In genomic region chr13:33995197-33995596, GRCm38 (mm10) we compare ENCODE assay signal across 8 mouse cellular contexts. TPM values are rescaled to one million over a fixed set of nuclear protein-coding genes. Genes with fewer than 3 reads are reported as not detected.
DNase-seq lines count a peak whose midpoint lies in the region; ATAC-seq and TF ChIP-seq lines count a peak whose summit lies in the region.

No protein-coding gene starts in this region.

- H3K27ac ChIP-seq in intestine, postnatal 0 days (ENCODE audit: low read depth, low read length), result no peak overlapping the region
- H3K27ac ChIP-seq in midbrain, postnatal 0 days (ENCODE audit: low read depth, low read length), result no peak overlapping the region

- H3K4me2 ChIP-seq in intestine, postnatal 0 days (replicated peaks; ENCODE audit: low read depth), result no peak overlapping the region
- no peak overlapping the region for H3K4me2 ChIP-seq in midbrain, postnatal 0 days (ENCODE audit: low read depth, low read length, poor library complexity, severe bottlenecking)

- intact Hi-C loops in left cerebral cortex, postnatal 36 days (cut with DNase I), result no loop called here

- WGBS in intestine, postnatal 0 days, result 13% methylated on average over 1 of the region's 1 CpGs
- WGBS in midbrain, postnatal 0 days, result 29% methylated on average over 1 of the region's 1 CpGs

- H3K27me3 ChIP-seq in intestine, postnatal 0 days (replicated peaks; ENCODE audit: control insufficient read depth, insufficient read depth, low read length), result no peaks in the 10 kb centered on the region
- H3K27me3 ChIP-seq in midbrain, postnatal 0 days (ENCODE audit: insufficient read depth, low read length), result no peaks in the 10 kb centered on the region
- no peaks in the 10 kb centered on the region for H3K27me3 ChIP-seq in splenic B cell, adult 2 months (ENCODE audit: control insufficient read depth, insufficient read depth, low read length, poor library complexity, severe bottlenecking)

- peak; percentile 94 for TF ChIP-seq CTCF in intestine, postnatal 0 days (IDR thresholded peaks at IDR 0.05; ENCODE audit: low read depth)
- TF ChIP-seq CTCF in midbrain, postnatal 0 days (IDR thresholded peaks at IDR 0.05), result peak; percentile 96

- ATAC-seq in intestine, postnatal 0 days, result peak; percentile 31; the same call in 1 of the 2 replicates
- peak; percentile 47; the same call in 1 of the 2 replicates for ATAC-seq in midbrain, postnatal 0 days (ENCODE audit: low FRiP score)

- H3K4me1 ChIP-seq in intestine, postnatal 0 days (replicated peaks; ENCODE audit: control insufficient read depth, insufficient read depth, low read length), result no peaks in the 10 kb centered on the region
- H3K4me1 ChIP-seq in midbrain, postnatal 0 days (ENCODE audit: insufficient read depth, low read length), result no peaks in the 10 kb centered on the region

- no peaks in the 10 kb centered on the region for H3K9me3 ChIP-seq in intestine, postnatal 0 days (ENCODE audit: control insufficient read depth)
- H3K9me3 ChIP-seq in midbrain, postnatal 0 days (ENCODE audit: low read length), result no peaks in the 10 kb centered on the region

- H3K4me3 ChIP-seq in intestine, postnatal 0 days (ENCODE audit: low read depth, low read length), result no peak overlapping the region
- H3K4me3 ChIP-seq in midbrain, postnatal 0 days (ENCODE audit: low read depth, low read length), result no peak overlapping the region

- H3K36me3 ChIP-seq in intestine, postnatal 0 days (ENCODE audit: control insufficient read depth, insufficient read depth), result no peaks in the 10 kb centered on the region
- H3K36me3 ChIP-seq in midbrain, postnatal 0 days (ENCODE audit: insufficient read depth, low read length), result no peaks in the 10 kb centered on the region
- 0 out of 2 replicates have a peak, but pooled peaks cover 2% of the 10 kb centered on the region for H3K36me3 ChIP-seq in splenic B cell, adult 2 months (ENCODE audit: control insufficient read depth, insufficient read depth, low read length, poor library complexity, severe bottlenecking)

- DNase-seq in urinary bladder, adult 18-20 months (ENCODE audit: low spot score in 2 of 2), result peak; percentile 39 to 53
- no peak for DNase-seq in urinary bladder, postnatal 10 days (ENCODE audit: low spot score)
- DNase-seq in cerebellum, postnatal 14 days, result peak; percentile 77 to 80
- peak; percentile 79 for DNase-seq in gastrocnemius, adult 18-20 months (ENCODE audit: low spot score)
- peak; percentile 23 to 67 for DNase-seq in left cerebral cortex, postnatal 36 days (ENCODE audit: low spot score in 2 of 2)
- peak; percentile 83 for DNase-seq in midbrain, postnatal 0 days (ENCODE audit: low spot score)
- peak; percentile 84 for DNase-seq in splenic B cell, adult 2 months (ENCODE audit: low read depth, low spot score)

- H3K9ac ChIP-seq in intestine, postnatal 0 days (ENCODE audit: low read depth, low read length), result no peak overlapping the region
- H3K9ac ChIP-seq in midbrain, postnatal 0 days (replicated peaks; ENCODE audit: low read length, poor library complexity, severe bottlenecking), result no peak overlapping the region

RNA-seq across cellular contexts. Expression of gene Ripk1, which starts 7.0 kb away (rescaled TPM):
- total RNA-seq in gastrocnemius, adult 18-20 months (2021), result 1 to 10 TPM; 2.7 to 3.2 TPM
- 25.0 and 27.7 TPM in 2 replicates for polyA plus RNA-seq in intestine, postnatal 0 days (2015; fragmentation: Nextera tagmentation; extraction: Ambion mirVana)
- total RNA-seq in left cerebral cortex, postnatal 36 days (2021), result 1 to 10 TPM; 5.6 to 5.8 TPM
- total RNA-seq in midbrain, postnatal 0 days (2014; rRNA removed), result 7.4 and 10.4 TPM in 2 replicates
- polyA plus RNA-seq in midbrain, postnatal 0 days (2015; fragmentation: Nextera tagmentation; extraction: Ambion mirVana), result 3.2 and 3.7 TPM in 2 replicates

RNA-seq across cellular contexts. Expression of gene Serpinb6a, which starts 7.4 kb away (rescaled TPM):
- 100 to 1,000 TPM; 167 to 256 TPM for total RNA-seq in gastrocnemius, adult 18-20 months (2021)
- polyA plus RNA-seq in intestine, postnatal 0 days (2015; fragmentation: Nextera tagmentation; extraction: Ambion mirVana), result 364 and 373 TPM in 2 replicates
- 10 to 100 TPM; 34.8 to 38.9 TPM for total RNA-seq in left cerebral cortex, postnatal 36 days (2021)
- total RNA-seq in midbrain, postnatal 0 days (2014; rRNA removed), result 49.7 and 58.5 TPM in 2 replicates
- 38.7 and 38.8 TPM in 2 replicates for polyA plus RNA-seq in midbrain, postnatal 0 days (2015; fragmentation: Nextera tagmentation; extraction: Ambion mirVana)

RNA-seq across cellular contexts. Expression of gene Nqo2, which starts 30.7 kb away (rescaled TPM):
- 10 to 100 TPM; 13.2 to 17.2 TPM for total RNA-seq in gastrocnemius, adult 18-20 months (2021)
- polyA plus RNA-seq in intestine, postnatal 0 days (2015; fragmentation: Nextera tagmentation; extraction: Ambion mirVana), result 27.5 and 28.0 TPM in 2 replicates
- total RNA-seq in left cerebral cortex, postnatal 36 days (2021), result 1 to 10 TPM; 5.7 to 8.4 TPM
- 5.9 and 9.8 TPM in 2 replicates for total RNA-seq in midbrain, postnatal 0 days (2014; rRNA removed)
- polyA plus RNA-seq in midbrain, postnatal 0 days (2015; fragmentation: Nextera tagmentation; extraction: Ambion mirVana), result 5.7 and 7.3 TPM in 2 replicates

RNA-seq across cellular contexts. Expression of gene Bphl, which starts 42.2 kb away (rescaled TPM):
- 10 to 100 TPM; 23.7 to 25.8 TPM for total RNA-seq in gastrocnemius, adult 18-20 months (2021)
- 51.5 and 58.2 TPM in 2 replicates for polyA plus RNA-seq in intestine, postnatal 0 days (2015; fragmentation: Nextera tagmentation; extraction: Ambion mirVana)
- total RNA-seq in left cerebral cortex, postnatal 36 days (2021), result 10 to 100 TPM; 39.7 to 40.5 TPM
- 37.0 and 42.7 TPM in 2 replicates for total RNA-seq in midbrain, postnatal 0 days (2014; rRNA removed)
- polyA plus RNA-seq in midbrain, postnatal 0 days (2015; fragmentation: Nextera tagmentation; extraction: Ambion mirVana), result 46.4 and 47.7 TPM in 2 replicates
